Mouse (Mus musculus) macrophage (primary cell): ENCODE measurements at regions not wholly inside any gene's neighbourhood (a gene's known extent, or its start where the extent isn't known, plus 50 kb on each side); places are given as distances from the start of the nearest gene placed in this dataset.

Source experiments
- H3K27ac ChIP-seq: fragments of 350-480 bp; formaldehyde crosslinking; 2 replicates; pipeline ENCODE4 v1.9.0; 2021
- H3K36me3 ChIP-seq: fragments of 350-480 bp; formaldehyde crosslinking; 2 replicates; pipeline ENCODE4 v1.9.0; 2021; ENCODE audit errors: inconsistent target
- H3K4me3 ChIP-seq: fragments of 350-480 bp; formaldehyde crosslinking; 2 replicates; pipeline ENCODE4 v1.9.0; 2021; ENCODE audit errors: inconsistent target
- H3K79me2 ChIP-seq: fragments of 350-480 bp; formaldehyde crosslinking; 2 replicates; pipeline ENCODE4 v1.9.0; 2021; ENCODE audit errors: inconsistent target
- WGBS: methylation state at CpG from one replicate; pipeline ENCODE4 v1.1.7; 2026; ENCODE audit warnings: inconsistent platforms; ENCODE audit not compliant: missing documents; 5-methylcytosine and 5-hydroxymethylcytosine counted together

DNA sequence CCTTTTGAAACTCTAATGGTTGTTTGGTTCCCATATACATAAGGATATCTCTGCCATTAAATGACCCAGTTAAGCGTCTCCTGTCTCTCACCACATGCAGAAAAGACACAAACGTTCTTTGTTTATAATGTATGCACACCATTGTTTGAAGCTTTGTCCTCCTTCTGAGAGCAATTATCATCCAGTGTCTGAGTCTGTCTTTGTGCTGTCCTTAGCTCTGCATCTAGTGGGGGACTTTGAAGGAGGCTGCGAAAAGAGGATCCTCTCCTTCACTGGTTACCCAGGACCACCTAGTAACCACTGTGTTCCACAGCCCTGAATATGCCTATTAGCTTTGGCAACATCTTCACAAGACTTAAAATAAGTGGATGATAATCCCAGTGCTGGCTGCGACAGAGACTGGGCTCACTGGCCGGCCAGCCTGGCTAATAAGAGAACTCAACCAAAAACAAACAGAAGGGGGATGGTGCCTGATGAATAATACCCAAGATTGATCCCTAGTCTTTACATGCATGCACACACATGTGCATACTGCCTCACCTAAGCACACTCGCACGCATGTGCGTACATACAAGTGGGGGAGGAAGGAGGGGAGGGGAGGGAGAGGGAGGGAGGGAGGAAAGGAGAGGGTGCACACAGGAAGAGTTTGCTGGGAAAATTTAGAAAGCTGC lies 93.5 kb upstream of the Cxcr4 start:
- no peaks in the 10 kb centered on the region for H3K79me2 ChIP-seq
- no peak overlapping the region for H3K27ac ChIP-seq
- WGBS, result 97% methylated on average over 5 of the region's 8 CpGs
- H3K4me3 ChIP-seq, result no peak overlapping the region
- no peaks in the 10 kb centered on the region for H3K36me3 ChIP-seq

- Histone ChIP-seq H3K27ac (no peak overlapping the region), H3K79me2 (no peaks in the 10 kb centered on the region), H3K36me3 (no peaks in the 10 kb centered on the region), H3K4me3 (no peak overlapping the region)
- 96% methylated on average over 8 of the region's 8 CpGs for WGBS
Measured at GRCm38 (mm10) chr1:128682942-128683341, 90.8 kb upstream of the Cxcr4 start.

- no peaks in the 10 kb centered on the region for H3K79me2 ChIP-seq
- H3K36me3 ChIP-seq, result no peaks in the 10 kb centered on the region
- no peak overlapping the region for H3K4me3 ChIP-seq
- WGBS, result 100% methylated on average over 4 of the region's 4 CpGs
- H3K27ac ChIP-seq, result no peak overlapping the region
Measured at GRCm38 (mm10) chr1:128681261-128681660, 89.2 kb upstream of the Cxcr4 start.

- H3K27ac ChIP-seq, result no peak overlapping the region
- no peaks in the 10 kb centered on the region for H3K79me2 ChIP-seq
- no peak overlapping the region for H3K4me3 ChIP-seq
- WGBS, result 91% methylated on average over 3 of the region's 3 CpGs
- no peaks in the 10 kb centered on the region for H3K36me3 ChIP-seq
Measured at GRCm38 (mm10) chr1:128680538-128680937, 88.4 kb upstream of the Cxcr4 start.

- WGBS, result 91% methylated on average over 5 of the region's 5 CpGs
- Histone ChIP-seq H3K79me2 (no peaks in the 10 kb centered on the region), H3K36me3 (no peaks in the 10 kb centered on the region), H3K4me3 (no peak overlapping the region), H3K27ac (no peak overlapping the region)
Measured at GRCm38 (mm10) chr1:128680012-128680411, 87.9 kb upstream of the Cxcr4 start.

DNA sequence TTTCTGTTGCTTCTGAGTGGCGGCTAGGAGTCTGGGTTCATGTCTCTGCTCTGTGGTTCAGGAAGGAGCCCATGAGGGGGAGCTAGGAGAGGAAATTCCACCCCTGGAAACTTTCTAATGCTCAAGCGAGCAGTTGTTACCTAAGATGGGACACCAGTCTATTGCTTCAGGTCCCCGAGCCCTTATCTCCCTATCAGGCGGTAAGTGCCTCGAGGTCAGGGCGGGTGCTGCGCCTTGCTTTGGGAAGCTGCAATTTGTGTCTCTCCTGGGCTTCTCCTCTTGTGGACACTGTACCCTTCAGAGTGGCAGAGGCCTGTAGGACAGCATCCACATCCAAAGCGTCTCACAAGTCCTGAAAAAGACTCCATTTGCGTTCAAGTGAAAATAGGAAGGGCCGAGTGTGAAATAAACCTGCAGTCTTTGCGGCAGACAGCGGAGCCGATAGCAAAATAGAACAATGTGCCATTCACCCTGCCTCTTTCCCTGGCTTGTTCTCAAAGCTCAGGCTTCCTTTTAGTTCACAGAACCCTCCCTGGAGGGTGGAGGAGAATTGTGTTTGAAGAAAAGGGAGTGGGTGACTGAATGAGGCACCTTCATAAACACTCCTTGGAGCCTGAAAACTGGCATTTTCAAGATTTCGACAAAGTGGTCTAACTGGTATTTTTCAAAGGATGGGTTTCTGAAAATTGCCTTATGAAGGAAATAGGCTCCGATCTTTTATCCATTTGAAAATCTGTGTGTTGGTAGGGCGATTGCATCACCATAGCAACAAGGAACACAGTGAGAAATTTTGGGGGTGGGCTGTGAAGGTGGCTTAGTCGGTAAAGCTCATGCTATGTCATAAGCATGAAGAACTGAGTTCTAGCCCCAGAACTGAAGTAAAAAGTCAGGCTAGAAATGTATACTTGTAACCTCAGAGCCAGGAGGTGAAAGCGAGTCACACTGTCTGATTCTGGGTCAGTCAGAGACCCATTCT lies 87.2 kb upstream of the Cxcr4 start:
- WGBS, result 87% methylated on average over 16 of the region's 18 CpGs
- Histone ChIP-seq H3K79me2 (no peaks in the 10 kb centered on the region), H3K36me3 (no peaks in the 10 kb centered on the region), H3K27ac (no peak overlapping the region), H3K4me3 (no peak overlapping the region)

DNA sequence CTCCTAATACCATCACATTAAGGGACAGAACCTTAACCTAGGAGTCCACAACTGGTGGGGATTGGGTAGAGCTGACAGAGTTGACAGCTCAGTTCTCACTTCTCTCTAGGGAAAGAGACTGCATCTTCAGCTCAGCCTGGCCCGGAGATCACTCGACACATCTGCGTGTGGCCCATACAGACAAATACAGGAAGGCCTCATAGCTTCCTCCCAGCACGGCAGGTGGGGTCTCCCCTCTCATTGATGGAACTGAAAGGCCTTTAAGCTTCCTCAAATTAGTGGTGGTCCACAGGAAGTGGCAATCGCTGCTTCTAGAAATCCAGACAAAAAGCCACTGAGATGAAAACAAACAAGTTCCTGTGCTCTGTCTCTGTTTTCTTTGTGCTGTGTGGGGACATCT lies 83.4 kb upstream of the Cxcr4 start:
- 21% methylated on average over 5 of the region's 5 CpGs for WGBS
- Histone ChIP-seq H3K27ac (no peak overlapping the region), H3K4me3 (no peak overlapping the region), H3K36me3 (no peaks in the 10 kb centered on the region), H3K79me2 (no peaks in the 10 kb centered on the region)

GRCm38 (mm10) chr1:128672306-128672705 lies 80.2 kb upstream of the Cxcr4 start:
- 96% methylated on average over 3 of the region's 3 CpGs for WGBS
- no peak overlapping the region for H3K4me3 ChIP-seq
- H3K27ac ChIP-seq, result no peak overlapping the region
- H3K36me3 ChIP-seq, result no peaks in the 10 kb centered on the region
- no peaks in the 10 kb centered on the region for H3K79me2 ChIP-seq

DNA sequence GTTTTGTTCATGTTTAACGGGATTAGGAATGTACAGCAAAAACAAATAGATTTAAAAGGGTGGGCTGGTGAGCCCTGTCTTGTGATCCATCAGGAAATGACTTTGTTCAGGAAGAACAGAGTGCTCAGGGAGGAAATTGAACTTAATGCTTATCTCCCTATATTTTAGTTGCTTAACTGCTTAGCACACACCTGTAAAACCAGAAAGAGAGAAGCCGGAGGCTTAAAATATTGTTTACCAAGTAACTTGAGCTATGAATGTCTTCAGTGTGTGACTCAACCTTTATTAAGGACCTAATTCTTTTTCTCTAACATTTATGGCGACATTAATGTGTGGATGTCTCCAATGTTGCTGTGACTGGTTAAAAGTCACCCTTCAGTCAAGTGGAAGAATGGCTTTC lies 79.4 kb upstream of the Cxcr4 start:
- no peaks in the 10 kb centered on the region for H3K36me3 ChIP-seq
- 100% methylated on average over 3 of the region's 3 CpGs for WGBS
- no peaks in the 10 kb centered on the region for H3K79me2 ChIP-seq
- H3K4me3 ChIP-seq, result no peak overlapping the region
- no peak overlapping the region for H3K27ac ChIP-seq

GRCm38 (mm10) chr1:128671016-128671415 lies 78.9 kb upstream of the Cxcr4 start:
- WGBS, result 81% methylated on average over 4 of the region's 5 CpGs

DNA sequence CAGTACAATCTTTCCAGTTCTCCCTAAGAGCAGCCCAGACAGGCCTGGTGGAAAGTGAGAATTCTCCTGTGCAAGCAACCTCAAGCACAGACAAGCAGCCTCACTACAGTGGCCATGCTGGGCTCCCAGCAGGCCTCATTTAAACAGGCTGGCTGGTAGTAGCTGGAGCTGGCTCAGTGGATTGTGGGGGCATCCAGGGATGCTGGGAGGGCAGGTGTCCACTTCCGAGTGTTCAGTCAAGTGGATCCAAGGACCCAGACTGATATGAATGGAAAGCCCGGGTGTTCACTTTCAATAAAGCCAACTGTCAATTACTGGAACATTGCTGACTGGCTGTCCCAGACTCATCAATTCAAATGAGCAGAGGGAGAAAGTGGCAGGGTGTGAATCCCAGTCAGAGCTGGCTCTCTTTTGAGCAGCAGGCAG lies 77.2 kb upstream of the Cxcr4 start:
- Histone ChIP-seq H3K4me3 (no peak overlapping the region), H3K27ac (no peak overlapping the region), H3K79me2 (no peaks in the 10 kb centered on the region), H3K36me3 (no peaks in the 10 kb centered on the region)
- WGBS, result 100% methylated on average over 1 of the region's 2 CpGs

More at GRCm38 (mm10) chr1:128671016-128671415, 78.9 kb upstream of the Cxcr4 start:
- H3K36me3 ChIP-seq, result no peaks in the 10 kb centered on the region
- no peak overlapping the region for H3K27ac ChIP-seq
- H3K79me2 ChIP-seq, result no peaks in the 10 kb centered on the region
- H3K4me3 ChIP-seq, result no peak overlapping the region

DNA sequence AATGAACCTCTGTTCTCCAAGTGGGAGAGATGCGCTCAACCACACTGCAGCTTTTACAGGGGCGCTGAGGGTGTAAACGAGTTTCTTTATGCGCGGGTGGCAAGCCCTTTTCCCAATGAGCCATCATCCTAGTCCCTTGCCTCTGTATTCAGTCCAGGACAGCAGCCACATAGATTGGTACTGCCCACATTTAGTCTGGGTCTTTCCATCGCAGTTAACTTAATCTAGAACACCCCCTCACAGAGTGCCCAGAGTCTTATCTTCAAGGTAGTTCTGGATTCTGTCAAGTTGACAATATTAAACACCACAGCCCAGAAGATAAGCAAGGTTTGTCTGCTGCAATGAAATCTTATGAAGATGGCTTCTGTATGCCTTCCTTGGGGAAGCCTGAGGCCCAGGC lies 76.6 kb upstream of the Cxcr4 start:
- Histone ChIP-seq H3K36me3 (no peaks in the 10 kb centered on the region), H3K27ac (no peak overlapping the region), H3K79me2 (no peaks in the 10 kb centered on the region), H3K4me3 (no peak overlapping the region)
- WGBS, result 95% methylated on average over 6 of the region's 6 CpGs

DNA sequence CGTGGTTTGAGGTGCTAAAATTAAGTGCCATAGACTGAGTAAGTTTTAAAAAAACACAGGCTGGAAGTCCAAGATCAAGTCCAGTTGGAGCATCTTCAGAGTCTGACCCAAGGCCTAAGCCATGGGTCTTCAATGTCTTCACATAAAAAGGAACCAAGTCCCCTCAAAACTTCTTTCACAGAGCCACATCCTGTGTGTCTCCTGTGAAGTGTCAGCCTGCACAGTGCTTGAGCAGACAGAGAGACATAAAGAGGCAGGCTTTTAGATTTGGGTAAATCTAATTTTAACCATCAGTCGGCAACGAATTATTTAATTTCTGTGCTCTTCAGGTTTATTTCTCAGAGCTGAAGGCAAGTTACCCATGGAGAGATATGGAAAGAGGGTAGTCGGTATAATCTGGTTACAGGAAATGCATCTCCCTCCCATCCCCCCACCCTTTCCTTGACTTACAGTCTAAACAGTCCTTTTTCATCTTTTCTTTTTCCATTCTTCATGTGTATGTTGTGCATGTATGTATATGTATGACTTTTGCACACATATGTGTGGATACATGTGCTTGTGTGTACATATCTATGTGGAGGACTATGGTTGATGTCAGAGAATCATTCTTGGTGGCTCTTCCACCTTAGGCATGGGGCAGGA lies 75.1 kb upstream of the Cxcr4 start:
- H3K79me2 ChIP-seq, result no peaks in the 10 kb centered on the region
- no peak overlapping the region for H3K4me3 ChIP-seq
- H3K36me3 ChIP-seq, result no peaks in the 10 kb centered on the region
- WGBS, result 59% methylated on average over 4 of the region's 4 CpGs
- H3K27ac ChIP-seq, result no peak overlapping the region

DNA sequence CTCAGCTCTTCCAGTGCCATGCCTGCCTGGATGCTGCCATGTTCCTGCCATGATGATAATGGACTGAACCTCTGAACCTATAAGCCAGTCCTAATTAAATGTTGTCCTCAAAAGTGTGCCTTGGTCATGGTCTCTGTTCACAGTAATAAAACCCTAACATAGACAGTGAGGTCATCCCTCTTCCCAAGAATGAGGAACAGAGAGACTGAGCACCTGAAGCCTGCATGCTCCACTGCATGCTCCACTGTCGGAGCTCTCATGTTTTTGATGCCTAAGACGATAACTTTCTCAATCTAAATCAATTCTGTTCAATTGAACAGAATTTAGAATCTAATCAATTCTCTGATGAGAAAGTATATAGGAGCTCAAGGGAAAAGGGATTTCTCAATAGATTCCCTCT lies 71.1 kb upstream of the Cxcr4 start:
- Histone ChIP-seq H3K79me2 (no peaks in the 10 kb centered on the region), H3K4me3 (no peak overlapping the region), H3K27ac (no peak overlapping the region), H3K36me3 (no peaks in the 10 kb centered on the region)
- 96% methylated on average over 2 of the region's 2 CpGs for WGBS

DNA sequence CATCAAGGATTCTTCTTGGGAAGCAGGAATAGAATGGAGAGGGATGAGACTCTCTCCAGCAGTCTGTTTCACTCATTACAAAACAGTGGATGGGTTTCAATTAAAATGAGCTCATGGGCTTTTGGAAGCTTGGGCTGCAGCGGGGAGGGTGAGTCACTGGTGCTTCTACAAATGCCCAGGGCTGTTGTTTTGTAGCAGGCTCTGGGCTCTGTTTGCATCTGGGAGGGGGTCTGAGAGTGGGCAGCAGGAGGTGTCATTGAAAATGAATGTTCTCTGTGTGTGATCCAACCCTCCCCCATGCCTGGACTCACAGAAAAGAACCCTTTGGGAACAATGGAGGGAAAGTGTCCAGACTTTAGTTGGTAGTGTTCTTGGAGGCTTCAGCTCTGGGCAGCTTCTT lies 67.8 kb upstream of the Cxcr4 start:
- no peak overlapping the region for H3K27ac ChIP-seq
- H3K4me3 ChIP-seq, result no peak overlapping the region
- no peaks in the 10 kb centered on the region for H3K79me2 ChIP-seq
- 100% methylated on average over 1 of the region's 1 CpGs for WGBS
- H3K36me3 ChIP-seq, result no peaks in the 10 kb centered on the region
